Mouse (Mus musculus) CD4-positive helper T cell, adult 2 months (primary cell): Measurements from ENCODE around the gene Chil4.

Experiments used
- DNase-seq: peaks from one replicate; pipeline ENCODE4 v3.0.0-alpha.2; 2012; ENCODE audit warnings: low read depth, missing footprints, low spot score

The Chil4 gene

GRCm38 (mm10) chr3:106170522-106171053, 48.7 kb downstream of the Chil4 start:
- no peak for DNase-seq

GRCm38 (mm10) chr3:106167464-106167863, 51.8 kb downstream of the Chil4 start, which contains the start of gene Chil3:
Gene Chil3, minus strand, starts transcription at chr3:106167564.
- no peak for DNase-seq

GRCm38 (mm10) chr3:106154413-106154812, 64.9 kb downstream of the Chil4 start:
- no peak for DNase-seq
